Mouse (Mus musculus) skeletal muscle tissue, postnatal 0 days (tissue): Measurements from ENCODE around the gene Ifih1. TPM values are rescaled to one million over a fixed set of nuclear protein-coding genes. Genes with fewer than 3 reads are reported as not detected.

Experiments used
- polyA plus RNA-seq: library from polyadenylated mRNA; unstranded; fragments of >200 nt; fragmentation: Nextera tagmentation; extraction: Ambion mirVana; gene quantifications from 2 replicates; pipeline ENCODE4 v1.2.1, GENCODE M21; 2015

Ifih1 gene
- polyA plus RNA-seq: 2.4 TPM in 2 replicates

GRCm38 (mm10) chr2:62646014-62646645, at the start of gene Ifih1:
Gene Ifih1, minus strand, starts transcription at chr2:62646255.

GRCm38 (mm10) chr2:62664135-62664670, 18.1 kb upstream of the Ifih1 start, which contains the start of gene Gca:
Gene Gca, plus strand, starts transcription at chr2:62664285.

DNA sequence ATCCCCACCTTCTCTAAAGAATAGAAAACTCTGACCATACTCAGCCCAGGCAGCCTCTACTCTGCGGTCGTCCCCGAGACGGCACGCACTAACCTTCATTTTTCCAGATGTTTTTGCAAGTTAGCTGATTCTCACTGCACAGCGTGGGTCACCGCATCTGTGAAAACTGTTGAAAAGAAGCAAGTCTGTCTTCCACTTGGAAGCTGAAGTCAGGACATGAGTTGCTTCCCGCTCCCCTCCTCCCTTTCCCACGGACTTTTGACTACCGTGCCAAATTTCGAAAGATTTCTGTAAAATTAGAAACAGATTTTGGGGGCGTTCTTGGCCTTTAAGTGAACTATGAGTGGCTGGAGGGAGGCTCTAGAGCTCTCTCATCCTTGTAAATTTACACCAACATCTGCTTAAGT, 72.3 kb downstream of the Ifih1 start, which contains the start of gene Fap:
Gene Fap, minus strand, starts transcription at position 323 of the 407 bp plus-strand sequence.

Other genes with a start within 250 kb of the Ifih1 start
- gene Dpp4, start 234.0 kb downstream of the Ifih1 start, polyA plus RNA-seq: 6.4 and 7.4 TPM in 2 replicates
- gene Gcg, start 162.6 kb downstream of the Ifih1 start, polyA plus RNA-seq: 0.24 and 0.27 TPM in 2 replicates
- gene Fap, start 72.2 kb downstream of the Ifih1 start, polyA plus RNA-seq: 27.0 and 27.2 TPM in 2 replicates
- gene Gca, start 18.0 kb upstream of the Ifih1 start, polyA plus RNA-seq: 1.6 and 1.9 TPM in 2 replicates